Mouse (Mus musculus): ENCODE measurements around the gene Pomc.

GRCm38 (mm10) chr12:3947503-3947902 lies 7.2 kb upstream of the Pomc start:
- TF ChIP-seq CTCF (IDR thresholded peaks at IDR 0.05; ENCODE audit: borderline replicate concordance, insufficient read depth, low read depth, low read length) (no peak), POLR2A (IDR thresholded peaks at IDR 0.05; ENCODE audit: borderline replicate concordance, insufficient read depth, low read length) (no peak)

Data from cerebellum, adult 2 months (tissue).